Mouse (Mus musculus): ENCODE measurements around the gene Cmah.

DNA sequence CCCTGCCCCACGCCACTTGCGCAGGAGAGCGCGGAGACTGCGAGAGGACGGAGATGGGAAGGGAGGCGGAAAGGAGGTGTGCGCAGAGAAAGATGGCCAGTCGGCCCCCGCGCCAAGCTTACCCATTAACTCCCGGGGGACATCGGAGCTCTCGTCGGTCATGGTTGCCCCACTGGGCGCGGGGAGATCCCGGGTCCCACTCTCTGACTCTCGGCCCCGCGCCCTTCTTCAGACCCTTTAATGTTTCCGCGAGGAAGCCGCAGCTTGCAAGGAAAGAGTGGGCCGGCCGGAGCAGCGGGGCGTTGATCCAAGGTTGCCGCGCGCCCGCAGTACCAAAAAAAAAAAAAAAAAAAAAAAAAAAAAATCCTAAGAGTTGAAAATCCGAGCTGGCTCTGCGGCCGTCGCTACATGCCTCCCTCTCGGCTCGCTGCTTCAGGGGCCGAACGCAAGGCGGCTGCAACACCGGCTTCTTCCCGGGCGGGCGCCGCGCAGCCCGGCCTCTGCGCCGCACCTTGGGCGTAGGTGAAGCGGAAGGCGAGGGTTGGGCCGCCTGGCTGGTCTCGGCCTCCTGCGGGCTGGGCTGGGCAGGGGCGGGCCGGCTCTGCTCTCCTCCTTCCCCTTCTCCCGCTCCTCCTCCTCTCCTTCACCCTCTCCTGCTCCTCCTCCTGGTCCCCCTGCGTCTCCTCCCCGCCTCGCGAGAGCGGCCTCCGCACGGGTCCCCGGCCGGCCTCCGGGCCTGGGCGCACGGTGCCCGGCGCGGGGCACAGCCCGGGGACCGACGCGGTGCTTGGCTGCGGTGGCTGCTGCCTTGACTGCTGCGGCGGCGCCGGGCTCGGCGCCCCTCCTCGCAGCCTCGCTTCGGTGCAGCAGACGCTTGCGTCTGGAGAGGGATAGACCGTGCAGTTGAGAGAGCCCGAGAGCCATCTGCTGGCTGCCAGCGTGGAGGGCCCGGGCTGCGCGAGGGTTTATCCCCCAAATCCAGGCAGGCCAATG lies 46.5 kb upstream of the Cmah start, which contains the start of gene Carmil1:
- TF ChIP-seq POLR2A (IDR thresholded peaks at IDR 0.05; ENCODE audit: borderline replicate concordance, low read depth, low read length) = no peak
- peak; percentile 67 for TF ChIP-seq CTCF (IDR thresholded peaks at IDR 0.05; ENCODE audit: low read depth, low read length)
